Mouse (Mus musculus) CH12.LX (cell line): ENCODE data around the gene Tead2. TPM values are rescaled to one million over a fixed set of nuclear protein-coding genes. Genes with fewer than 3 reads are reported as not detected.

Experiments used
- DNase-seq: peaks from one replicate; pipeline ENCODE4 v3.0.0-alpha.2; 2013; ENCODE audit errors: extremely low read depth
- H3K27ac ChIP-seq: 2 replicates; pipeline ENCODE4 v1.5.1; 2012; ENCODE audit warnings: low read depth, mild to moderate bottlenecking, control low read depth, moderate library complexity; ENCODE audit not compliant: insufficient read depth
- H3K27me3 ChIP-seq: replicated peaks from 2 replicates; pipeline ENCODE3; 2012; ENCODE audit warnings: inconsistent platforms
- H3K36me3 ChIP-seq, 2 experiments: replicated peaks in 1 of 2; 2 replicates each; pipeline versions ENCODE3 to v1.6.1; 2012; ENCODE audit warnings: inconsistent platforms in 1 of 2, low read length in 1 of 2, mild to moderate bottlenecking in 1 of 2, mixed read lengths in 1 of 2, moderate library complexity in 1 of 2; ENCODE audit not compliant: control insufficient read depth in 1 of 2, insufficient read depth in 1 of 2
- H3K4me1 ChIP-seq, 2 experiments: 2 replicates each; pipeline ENCODE4 v1.6.1; 2012; ENCODE audit warnings: inconsistent platforms in 1 of 2, moderate library complexity in 1 of 2; ENCODE audit not compliant: insufficient read depth in 2 of 2, control insufficient read depth in 1 of 2
- H3K4me2 ChIP-seq: 2 replicates; pipeline ENCODE4 v1.6.1; 2012; ENCODE audit warnings: low read depth, mild to moderate bottlenecking, control low read depth; ENCODE audit not compliant: poor library complexity, insufficient read depth, severe bottlenecking
- H3K4me3 ChIP-seq, 3 experiments: fragments of 150-350 bp in 1 of 3; sonication (generic) in 1 of 3; replicated peaks in 1 of 3; 2 replicates each; pipeline versions ENCODE3 to v1.5.1; 2011 to 2012; ENCODE audit warnings: low read depth in 2 of 3, low read length in 2 of 3, mild to moderate bottlenecking in 2 of 3, moderate library complexity in 2 of 3, control low read depth in 1 of 3, improper control_type of control experiment in 1 of 3, inconsistent platforms in 1 of 3, mixed read lengths in 1 of 3; ENCODE audit not compliant: poor library complexity in 1 of 3
- H3K79me2 ChIP-seq: replicated peaks from 2 replicates; pipeline ENCODE4 v1.6.1; 2012; ENCODE audit warnings: mild to moderate bottlenecking, moderate library complexity; ENCODE audit not compliant: control insufficient read depth, poor library complexity, insufficient read depth, severe bottlenecking; ENCODE audit errors: extremely low read depth
- H3K9ac ChIP-seq: 2 replicates; pipeline ENCODE4 v1.6.1; 2012; ENCODE audit warnings: low read depth, mild to moderate bottlenecking, control low read depth, moderate library complexity; ENCODE audit not compliant: insufficient read depth
- H3K9me3 ChIP-seq: replicated peaks from 2 replicates; pipeline ENCODE3; 2012; ENCODE audit warnings: low read length, inconsistent platforms, mixed read lengths
- CTCF ChIP-seq, 2 experiments: IDR thresholded peaks in 1 of 2; conservative IDR thresholded peaks in 1 of 2; 2 replicates each; pipeline ENCODE4 v1.5.1; 2011 to 2012; ENCODE audit warnings: low read depth in 2 of 2, low read length in 2 of 2, improper control_type of control experiment in 1 of 2, inconsistent platforms in 1 of 2, mild to moderate bottlenecking in 1 of 2, moderate library complexity in 1 of 2
- E2F4 ChIP-seq: IDR thresholded peaks from 2 replicates; pipeline ENCODE4 v1.6.1; 2011; ENCODE audit warnings: low read depth, low read length, improper control_type of control experiment; ENCODE audit not compliant: insufficient replicate concordance
- ELF1 ChIP-seq: IDR thresholded peaks from 2 replicates; pipeline ENCODE4 v1.6.1; 2014; ENCODE audit warnings: low read depth, mild to moderate bottlenecking, inconsistent platforms, low read length, improper control_type of control experiment
- EP300 ChIP-seq: IDR thresholded peaks from 2 replicates; pipeline ENCODE4 v1.6.1; 2011; ENCODE audit warnings: low read length, improper control_type of control experiment
- ETS1 ChIP-seq: conservative IDR thresholded peaks from 2 replicates; pipeline ENCODE4 v1.6.1; 2012; ENCODE audit warnings: low read depth, mild to moderate bottlenecking, inconsistent platforms, low read length, improper control_type of control experiment, moderate library complexity
- GABPA ChIP-seq: IDR thresholded peaks from 2 replicates; pipeline ENCODE4 v1.6.1; 2012; ENCODE audit warnings: low read depth, low read length, improper control_type of control experiment, inconsistent platforms; ENCODE audit not compliant: insufficient replicate concordance
- HCFC1 ChIP-seq: IDR thresholded peaks from 2 replicates; pipeline ENCODE4 v1.6.1; 2012; ENCODE audit warnings: low read depth, mild to moderate bottlenecking, inconsistent platforms, low read length, improper control_type of control experiment
- IRF4 ChIP-seq: IDR thresholded peaks from 2 replicates; pipeline ENCODE4 v1.6.1; 2014; ENCODE audit warnings: low read depth, mild to moderate bottlenecking, inconsistent platforms, low read length, improper control_type of control experiment
- KAT2A ChIP-seq: IDR thresholded peaks from 2 replicates; pipeline ENCODE4 v1.6.1; 2012; ENCODE audit warnings: low read length, improper control_type of control experiment, inconsistent platforms; ENCODE audit not compliant: insufficient replicate concordance
- MAFK ChIP-seq: IDR thresholded peaks from 2 replicates; pipeline ENCODE4 v1.6.1; 2011; ENCODE audit warnings: low read length, improper control_type of control experiment; ENCODE audit not compliant: insufficient replicate concordance
- MAZ ChIP-seq: IDR thresholded peaks from 2 replicates; pipeline ENCODE4 v1.6.1; 2012; ENCODE audit warnings: low read depth, mild to moderate bottlenecking, inconsistent platforms, low read length, improper control_type of control experiment, moderate library complexity
- MXI1 ChIP-seq: IDR thresholded peaks from 2 replicates; pipeline ENCODE4 v1.6.1; 2011; ENCODE audit warnings: mild to moderate bottlenecking, low read depth, low read length, improper control_type of control experiment
- NRF1 ChIP-seq: IDR thresholded peaks from 2 replicates; pipeline ENCODE4 v1.6.1; 2014; ENCODE audit warnings: low read depth, mild to moderate bottlenecking, inconsistent platforms, low read length, improper control_type of control experiment, moderate library complexity
- PAX5 ChIP-seq: IDR thresholded peaks from 2 replicates; pipeline ENCODE4 v1.6.1; 2012; ENCODE audit warnings: low read length, inconsistent platforms, mixed read lengths
- RAD21 ChIP-seq: IDR thresholded peaks from 2 replicates; pipeline ENCODE4 v1.6.1; 2011; ENCODE audit warnings: low read depth, mild to moderate bottlenecking, low read length, improper control_type of control experiment, moderate library complexity
- RCOR1 ChIP-seq: conservative IDR thresholded peaks from 2 replicates; pipeline ENCODE4 v1.6.1; 2012; ENCODE audit warnings: low read depth, mild to moderate bottlenecking, inconsistent platforms, low read length, improper control_type of control experiment
- TCF12 ChIP-seq: IDR thresholded peaks from 2 replicates; pipeline ENCODE4 v1.6.1; 2014; ENCODE audit warnings: low read depth, mild to moderate bottlenecking, inconsistent platforms, low read length, improper control_type of control experiment
- USF1 ChIP-seq: IDR thresholded peaks from 2 replicates; pipeline ENCODE4 v1.6.1; 2014; ENCODE audit warnings: low read depth, mild to moderate bottlenecking, inconsistent platforms, low read length, improper control_type of control experiment
- ZMIZ1 ChIP-seq: IDR thresholded peaks from 2 replicates; pipeline ENCODE4 v1.6.1; 2012; ENCODE audit warnings: low read depth, mild to moderate bottlenecking, inconsistent platforms, low read length, improper control_type of control experiment
- dilution Hi-C: fragments of 300-500 bp; cut with MboI; formaldehyde crosslinking; loops from 2 replicates; pipeline ENCODE4 v1.14.3; 2020; ENCODE audit warnings: low sequenced_read_pairs; ENCODE audit not compliant: extremely low pct_unique_long_range_greater_than_20kb, extremely low pct_ligation_motif_present
- in situ Hi-C: fragments of 300-500 bp; cut with MboI; formaldehyde crosslinking; loops from 3 replicates; pipeline ENCODE4 v1.14.3; 2019; ENCODE audit warnings: low sequenced_read_pairs, low pct_ligation_motif_present, low pct_unique_long_range_greater_than_20kb, mixed read lengths
- polyA plus RNA-seq: library from polyadenylated mRNA; unstranded; fragments of >175 nt; gene quantifications from 2 replicates; pipeline ENCODE4 v1.2.1, GENCODE M21; 2012; ENCODE audit warnings: low read depth; ENCODE audit not compliant: insufficient read length
- total RNA-seq, 2 experiments: library from RNA; depleted of rRNA; stranded (reverse); fragments of 300-350 nt in 1 of 2; fragments of >200 nt in 1 of 2; gene quantifications; 2 replicates each; pipeline ENCODE4 v1.2.3; 2012 to 2014

The Tead2 gene
- total and polyA plus RNA-seq, 3 experiments: 0.31 to 2.5 (median 0.38) TPM

GRCm38 (mm10) chr7:45259281-45259680 is 43.7 kb downstream of the Tead2 start:
- Histone ChIP-seq H3K79me2 (no peaks in the 10 kb centered on the region), H3K4me2 (no peak overlapping the region), H3K27ac (no peak overlapping the region), H3K9ac (no peak overlapping the region), H3K27me3 (peaks cover 4% of the 10 kb centered on the region), H3K36me3 (no peaks in the 10 kb centered on the region), H3K4me1 (peaks cover 0 to 5% of the 10 kb centered on the region in 2 experiments; a peak in 2 of 4 replicates), H3K9me3 (no peaks in the 10 kb centered on the region), H3K4me3 (no peak overlapping the region)
- no peak for DNase-seq
- dilution Hi-C loops: no loop called here
- TF ChIP-seq IRF4 (no peak), ETS1 (no peak), PAX5 (no peak), MAFK (no peak), KAT2A (no peak), EP300 (no peak), ZMIZ1 (no peak), RAD21 (no peak), CTCF (conservative IDR thresholded peaks at IDR 0.05 in 1 of 2, IDR thresholded peaks at IDR 0.05 in 1 of 2; ENCODE audit: low read depth in 2 of 2, low read length in 2 of 2) (no peak), GABPA (no peak), MXI1 (no peak)
- in situ Hi-C loops: no loop called here

GRCm38 (mm10) chr7:45262266-45262665 is 46.7 kb downstream of the Tead2 start:
- H3K27ac ChIP-seq: no peak overlapping the region
- no peak overlapping the region for H3K9ac ChIP-seq
- H3K79me2 ChIP-seq: no peaks in the 10 kb centered on the region
- dilution Hi-C loops: no loop called here
- H3K4me2 ChIP-seq: no peak overlapping the region
- DNase-seq: no peak
- peaks cover 0 to 5% of the 10 kb centered on the region in 2 experiments; a peak in 2 of 4 replicates for H3K4me1 ChIP-seq
- H3K4me3 ChIP-seq: no peak overlapping the region
- no peaks in the 10 kb centered on the region for H3K9me3 ChIP-seq
- no peaks in the 10 kb centered on the region for H3K36me3 ChIP-seq
- H3K27me3 ChIP-seq: peaks cover 4% of the 10 kb centered on the region
- no peak for TF ChIP-seq NRF1
- TF ChIP-seq HCFC1: no peak
- TF ChIP-seq IRF4: no peak
- no peak for TF ChIP-seq USF1
- no peak for TF ChIP-seq ELF1
- no peak for TF ChIP-seq CTCF (conservative IDR thresholded peaks at IDR 0.05 in 1 of 2, IDR thresholded peaks at IDR 0.05 in 1 of 2; ENCODE audit: low read depth in 2 of 2, low read length in 2 of 2)
- TF ChIP-seq MAZ: no peak
- no peak for TF ChIP-seq GABPA
- TF ChIP-seq RCOR1: no peak
- TF ChIP-seq ZMIZ1: no peak
- TF ChIP-seq E2F4: no peak
- TF ChIP-seq TCF12: no peak
- TF ChIP-seq, all 38 proteins: peak for 0
- in situ Hi-C loops: no loop called here
